Mouse (Mus musculus) urinary bladder, adult 2 months (tissue): ENCODE measurements at regions not wholly inside any gene's neighbourhood (a gene's known extent, or its start where the extent isn't known, plus 50 kb on each side); places are given as distances from the start of the nearest gene placed in this dataset.
"Not testable (repeated sequence)": the region's sequence is repeated elsewhere in the genome, so short reads cannot be mapped to it uniquely, and the experiment has no call there.

Source experiments
- DNase-seq: peaks from one replicate; pipeline ENCODE4 v3.0.0; 2022; ENCODE audit warnings: low spot score

- DNase-seq, result no peak
These were observed 149.3 kb upstream of the Kctd3 start for GRCm38 (mm10) chr1:189156906-189157305.

DNA sequence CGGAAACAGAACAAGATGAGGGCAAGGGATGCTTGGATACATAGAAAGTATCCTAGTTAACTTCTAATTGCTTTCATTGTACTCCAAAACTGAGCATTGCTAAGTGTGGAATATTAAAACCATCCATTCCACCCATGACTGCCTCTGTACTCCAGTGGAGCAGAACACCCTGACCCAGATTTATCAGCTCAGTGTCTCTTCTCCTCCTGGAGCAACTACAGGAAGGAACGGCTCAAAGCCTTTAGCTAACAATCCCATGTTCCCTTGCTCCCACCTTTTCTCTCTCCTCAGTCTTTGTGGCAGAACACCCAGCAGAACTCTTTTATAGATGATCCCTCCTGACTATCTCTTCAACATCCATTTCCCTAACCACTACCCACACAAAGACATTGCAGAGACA lies 146.7 kb upstream of the Kctd3 start:
- DNase-seq, result no peak

- DNase-seq, result no peak
These were observed 145.5 kb upstream of the Kctd3 start for GRCm38 (mm10) chr1:189153150-189153549.

DNA sequence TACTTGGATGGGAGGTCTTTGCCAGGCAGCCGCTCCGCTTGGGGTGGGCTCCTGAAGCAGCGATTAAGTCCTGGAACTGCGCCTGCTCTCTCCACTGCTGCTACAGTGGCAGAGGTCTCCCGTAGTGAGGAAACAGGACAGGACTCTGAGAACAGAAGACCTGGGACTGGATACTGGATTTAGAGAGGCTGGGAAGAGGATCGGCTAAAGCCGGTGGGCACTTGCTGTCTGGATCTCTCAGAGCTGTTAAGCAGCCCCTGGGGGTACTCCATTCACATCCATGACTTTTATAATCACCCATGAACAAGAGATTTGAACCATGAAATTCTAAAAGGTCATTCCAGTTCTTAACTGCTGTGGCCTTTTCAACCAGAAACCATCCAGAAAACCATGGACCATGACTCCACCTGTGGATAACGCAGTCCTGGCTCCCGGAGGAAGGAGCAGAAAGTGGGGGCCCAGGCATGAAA lies 135.4 kb upstream of the Kctd3 start:
- DNase-seq, result no peak

DNA sequence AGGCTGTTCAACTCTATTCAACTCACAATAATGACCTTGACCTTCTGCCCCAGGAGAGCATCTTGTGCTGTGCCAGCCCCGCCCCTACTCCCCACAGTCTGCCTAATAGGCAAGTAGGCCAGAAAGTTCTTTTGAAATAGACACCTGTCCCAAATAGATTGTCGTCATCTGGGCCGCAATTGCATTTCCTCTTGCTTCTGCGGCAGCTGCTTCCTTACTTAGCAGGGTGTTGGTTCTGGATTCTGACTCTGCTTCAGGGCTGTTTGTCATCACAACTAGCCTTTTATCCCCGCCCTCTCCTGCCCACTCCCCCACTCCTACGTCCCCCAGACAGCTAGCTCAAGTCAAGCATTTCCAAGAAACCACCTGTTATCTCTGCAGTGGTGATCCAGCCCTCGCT lies 134.9 kb upstream of the Kctd3 start:
- DNase-seq, result no peak

DNA sequence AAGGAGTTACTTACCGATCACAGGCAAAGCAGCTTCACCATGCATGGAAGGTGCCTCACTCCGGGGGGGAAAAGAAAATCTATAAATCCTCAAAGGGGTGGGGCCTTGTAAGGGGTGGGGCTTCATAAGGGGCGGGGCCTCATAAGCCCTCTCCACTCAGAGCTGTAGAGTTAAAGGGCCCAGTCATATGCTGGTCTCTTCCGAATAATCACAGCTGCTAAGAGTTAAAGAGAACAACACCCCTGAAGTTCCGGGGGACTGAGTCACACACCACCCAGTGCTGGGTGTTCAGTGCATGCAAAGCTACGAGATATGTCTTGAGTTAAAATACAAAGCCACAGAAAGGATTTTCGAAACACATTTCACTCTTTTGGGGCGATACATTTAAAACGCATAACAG lies 134.1 kb upstream of the Kctd3 start:
- DNase-seq, result no peak

DNA sequence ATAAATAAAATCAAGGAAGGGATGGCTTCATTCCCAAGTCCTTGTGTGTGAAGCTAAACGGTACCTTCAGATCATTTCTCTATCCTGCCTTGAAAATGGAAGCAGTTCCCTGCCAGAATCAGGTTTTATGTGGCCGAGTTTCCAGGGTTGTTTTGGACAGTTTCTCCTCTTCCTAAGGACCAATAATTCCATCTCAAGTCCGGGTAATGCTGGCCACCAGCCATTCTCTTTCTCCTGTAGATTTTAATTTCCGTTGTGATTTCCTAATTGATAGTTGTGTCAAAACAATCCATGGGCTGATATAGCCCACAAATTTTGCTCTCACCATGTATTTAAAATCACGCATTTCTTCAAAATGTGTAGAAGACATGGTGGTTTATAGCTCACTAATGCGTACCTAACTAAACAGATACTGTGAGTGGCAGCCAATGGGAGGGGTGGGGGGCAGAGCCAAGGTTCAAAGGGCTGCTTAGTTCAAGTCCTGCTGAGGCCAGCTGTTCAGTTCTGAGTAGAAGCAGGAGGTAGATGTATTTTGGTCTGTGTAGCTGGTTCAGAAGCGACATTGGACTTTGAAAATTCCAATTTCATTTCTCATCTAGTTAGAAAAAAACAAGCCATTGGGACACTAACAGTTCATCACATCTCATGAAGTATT lies 129.2 kb upstream of the Kctd3 start:
- no peak for DNase-seq

DNA sequence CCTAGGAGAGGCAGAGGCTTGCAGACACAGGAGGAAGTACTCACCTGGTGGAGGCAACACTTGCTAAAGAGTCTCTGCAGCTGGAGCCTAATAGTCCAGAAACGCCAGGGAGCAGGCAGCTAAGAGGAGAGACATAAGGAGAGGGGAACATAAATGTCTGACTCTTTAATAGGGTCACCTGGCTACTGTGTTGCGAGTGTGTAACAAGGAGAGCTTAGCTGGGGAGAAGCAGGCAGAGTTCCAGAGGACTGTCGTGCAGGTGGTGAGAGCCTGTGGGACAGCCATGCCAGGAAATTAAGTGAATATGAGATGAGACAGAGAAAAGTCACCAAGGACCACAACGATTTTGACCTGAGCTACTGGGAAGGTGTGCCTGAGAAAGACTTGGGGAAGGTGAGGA lies 128.2 kb upstream of the Kctd3 start:
- DNase-seq, result no peak

GRCm38 (mm10) chr1:189128706-189129105 lies 121.1 kb upstream of the Kctd3 start:
- no peak for DNase-seq

GRCm38 (mm10) chr1:189128246-189128645 lies 120.6 kb upstream of the Kctd3 start:
- DNase-seq, result not testable (repeated sequence)

- no peak for DNase-seq
These were observed 119.7 kb upstream of the Kctd3 start for GRCm38 (mm10) chr1:189127367-189127766.

DNA sequence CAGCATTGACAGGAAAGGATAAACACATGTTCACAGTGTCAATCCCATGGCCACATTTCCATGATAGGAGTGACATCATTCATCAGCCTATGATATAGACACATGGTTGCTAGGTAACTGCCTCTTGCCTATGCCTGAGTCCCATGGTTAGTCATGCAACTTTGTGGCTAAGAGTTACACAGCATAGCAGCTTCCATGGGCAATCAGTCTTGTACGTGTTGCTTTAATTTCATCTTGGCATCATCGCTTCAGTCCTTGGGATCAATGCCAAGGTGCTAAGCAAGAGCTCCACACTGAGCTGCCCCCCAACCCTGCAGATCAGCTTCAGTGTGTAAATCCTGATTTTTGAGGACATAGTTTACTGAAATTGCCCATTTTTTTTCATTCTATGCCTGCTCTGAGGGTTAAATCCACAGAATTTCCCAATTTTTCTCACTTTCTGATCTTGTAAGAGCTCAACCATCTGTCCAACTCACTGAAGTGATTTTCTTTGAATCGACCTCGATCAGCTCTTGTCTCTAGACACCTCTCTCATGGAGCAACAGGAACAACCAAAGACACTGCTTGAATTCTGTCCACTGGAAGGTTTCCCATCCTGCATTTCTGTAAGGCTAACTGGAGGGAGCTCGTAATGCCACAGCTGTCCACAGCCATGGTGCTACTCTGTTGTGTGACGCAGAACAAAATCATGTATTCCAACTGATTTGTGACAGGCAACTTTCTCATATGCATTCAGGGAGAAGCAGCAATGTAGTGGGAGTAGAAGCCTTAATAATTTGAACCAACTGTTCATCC lies 112.5 kb upstream of the Kctd3 start:
- no peak for DNase-seq

- not testable (repeated sequence) for DNase-seq
These were observed 111.4 kb upstream of the Kctd3 start for GRCm38 (mm10) chr1:189119005-189119404.

- no peak for DNase-seq
These were observed 110.9 kb upstream of the Kctd3 start for GRCm38 (mm10) chr1:189118582-189118981.

DNA sequence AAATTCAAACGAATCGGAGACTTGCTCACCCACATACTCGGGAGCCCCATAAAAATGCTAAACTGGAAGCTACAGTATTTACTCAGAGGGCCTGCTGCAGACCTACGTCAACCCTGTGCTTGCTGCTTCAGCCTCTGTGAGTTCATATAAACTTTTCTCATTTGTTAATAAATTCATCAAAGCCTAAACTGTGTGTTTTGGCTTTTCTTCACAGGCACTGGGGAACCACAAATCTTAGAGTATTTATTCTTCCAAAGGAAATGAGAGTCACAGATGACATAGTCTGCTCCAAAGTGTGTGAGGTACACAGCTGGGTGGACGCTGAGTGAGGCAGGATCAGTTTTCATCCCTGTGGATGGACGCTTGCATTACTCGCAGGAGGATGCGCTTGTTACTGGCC lies 108.3 kb upstream of the Kctd3 start:
- no peak for DNase-seq

DNA sequence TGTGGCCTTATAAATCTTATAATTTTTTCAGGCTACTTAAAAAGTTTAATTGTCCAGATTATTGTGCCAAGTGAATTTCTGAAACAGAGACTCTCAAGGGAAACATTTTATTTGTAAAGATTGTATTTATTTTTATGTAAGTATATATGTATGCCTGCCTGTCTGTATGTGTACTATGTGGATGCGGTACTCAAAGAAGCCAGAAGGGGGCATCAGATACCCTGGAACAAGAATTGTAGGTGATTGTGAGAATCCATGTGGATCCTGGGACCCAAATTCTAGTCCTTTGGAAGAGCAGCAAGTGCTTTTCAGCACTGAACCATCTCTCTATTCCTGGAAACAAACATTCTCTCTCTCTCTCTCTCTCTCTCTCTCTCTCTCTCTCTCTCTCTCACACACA lies 107.6 kb upstream of the Kctd3 start:
- DNase-seq, result no peak

GRCm38 (mm10) chr1:189108260-189109035 lies 100.8 kb upstream of the Kctd3 start:
- DNase-seq, result no peak

DNA sequence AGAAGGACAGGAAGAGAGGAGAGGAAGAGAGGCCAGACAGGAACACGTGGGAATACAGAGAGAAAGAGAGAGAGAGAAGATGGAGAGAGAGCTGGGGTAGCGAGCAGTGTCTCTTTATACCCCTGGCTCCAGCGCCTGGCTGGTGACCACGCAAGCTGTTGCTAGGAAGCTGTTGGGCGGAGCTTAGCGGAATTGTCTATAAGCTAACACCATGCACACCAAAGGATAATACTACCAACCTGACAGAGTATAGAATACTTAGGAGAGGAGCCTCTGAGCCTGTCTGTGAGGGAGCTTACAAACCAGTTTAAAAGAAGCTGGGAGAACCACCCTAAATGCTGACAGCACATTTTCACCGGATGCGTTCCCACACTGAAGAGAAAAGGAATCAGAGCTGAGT lies 100.2 kb upstream of the Kctd3 start:
- no peak for DNase-seq

GRCm38 (mm10) chr1:189107156-189107555 lies 99.5 kb upstream of the Kctd3 start:
- no peak for DNase-seq

DNA sequence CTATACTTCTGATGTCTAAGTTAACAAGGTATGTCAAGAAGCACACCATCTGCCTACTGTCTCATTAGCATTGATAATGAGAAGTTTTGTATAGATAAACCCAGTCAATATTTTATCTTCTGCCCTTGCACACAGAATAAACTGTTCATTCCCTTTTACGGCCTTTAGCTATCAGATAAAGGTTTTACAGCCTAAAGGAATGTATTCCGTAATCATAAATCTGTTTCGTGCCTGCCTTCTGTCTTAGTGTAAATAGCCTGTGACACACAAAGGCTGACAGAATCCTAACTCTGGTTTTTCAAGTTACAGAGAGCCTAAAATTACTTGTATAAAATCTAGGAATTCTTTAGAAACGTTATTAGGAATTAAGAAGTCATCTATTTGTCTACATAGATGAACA lies 97.6 kb upstream of the Kctd3 start:
- no peak for DNase-seq

GRCm38 (mm10) chr1:189102781-189103180 lies 95.1 kb upstream of the Kctd3 start:
- no peak for DNase-seq

- no peak for DNase-seq
These were observed 91.5 kb upstream of the Kctd3 start for GRCm38 (mm10) chr1:189099121-189099520.

DNA sequence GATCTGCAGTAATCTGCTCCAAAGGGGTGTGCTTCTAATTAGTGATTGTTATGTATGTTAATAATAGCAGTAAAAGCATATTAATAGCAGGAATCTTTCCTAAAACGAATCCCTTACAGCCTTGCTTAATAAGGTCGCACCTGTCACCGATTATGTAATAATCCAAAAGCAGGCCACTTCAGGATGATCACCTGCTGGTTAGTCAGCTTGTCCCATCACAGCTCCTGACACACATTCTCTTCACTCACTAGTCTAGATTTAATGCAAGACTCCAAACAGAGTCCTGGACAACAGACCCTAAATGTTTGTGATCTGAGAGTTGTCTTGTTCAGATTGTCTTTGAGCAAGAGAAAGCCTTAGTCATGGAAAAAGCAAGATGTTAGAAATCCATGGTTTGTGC lies 85.2 kb upstream of the Kctd3 start:
- DNase-seq, result no peak
